Mouse (Mus musculus): ENCODE data around the gene Itfg2. TPM values are rescaled to one million over a fixed set of nuclear protein-coding genes. Genes with fewer than 3 reads are reported as not detected.

The Itfg2 gene
- total and polyA plus RNA-seq, 3 experiments = 8.0 to 45.1 (median 17.9) TPM

DNA sequence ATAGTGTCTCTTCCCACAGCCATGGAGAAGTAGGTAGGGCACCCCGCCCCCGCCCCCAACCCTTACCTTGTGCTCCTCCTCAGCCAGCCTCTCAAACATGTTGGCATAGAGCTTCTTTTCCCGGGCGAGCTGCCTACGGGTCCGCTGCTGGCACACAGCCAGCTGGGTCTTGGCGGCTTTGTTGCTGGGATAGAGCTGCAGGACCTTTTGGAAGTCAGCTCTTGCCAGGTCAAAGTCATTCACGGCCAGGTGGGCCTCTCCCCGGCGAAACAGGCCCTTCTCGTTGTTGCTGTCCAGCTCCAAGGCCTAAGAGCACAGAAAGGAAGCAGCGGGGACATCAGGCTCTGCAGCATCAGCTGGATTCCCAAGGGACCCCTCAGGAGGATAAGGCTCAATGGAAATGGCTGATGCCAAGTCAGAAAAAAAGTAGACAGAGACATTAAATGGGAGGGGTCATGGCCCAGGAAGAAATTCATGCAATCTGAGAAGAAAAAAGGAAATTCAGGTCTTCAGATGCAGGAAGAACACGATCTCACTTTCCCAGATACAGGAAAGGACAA is 7.7 kb upstream of the Itfg2 start:
- Histone ChIP-seq H3K4me3 (replicated peaks in 1 of 3; ENCODE audit: low read depth in 2 of 3, low read length in 2 of 3, poor library complexity in 1 of 3) (no peak overlapping the region), H3K4me2 (ENCODE audit: insufficient read depth, low read depth, poor library complexity, severe bottlenecking) (no peak overlapping the region), H3K4me1 (ENCODE audit: control insufficient read depth in 1 of 2, insufficient read depth in 2 of 2) (peaks cover 0 to 11% of the 10 kb centered on the region in 2 experiments; a peak in 2 of 4 replicates), H3K9ac (ENCODE audit: insufficient read depth, low read depth) (no peak overlapping the region), H3K9me3 (replicated peaks; ENCODE audit: low read length) (no peaks in the 10 kb centered on the region), H3K36me3 (replicated peaks in 1 of 2; ENCODE audit: control insufficient read depth in 1 of 2, insufficient read depth in 1 of 2, low read length in 1 of 2) (peaks cover 64 to 88% of the 10 kb centered on the region in 2 experiments), H3K27ac (ENCODE audit: insufficient read depth, low read depth) (no peak overlapping the region), H3K27me3 (replicated peaks) (no peaks in the 10 kb centered on the region), H3K79me2 (replicated peaks; ENCODE audit: control insufficient read depth, extremely low read depth, insufficient read depth, poor library complexity, severe bottlenecking) (peaks cover 18% of the 10 kb centered on the region)
- in situ Hi-C loops (cut with MboI; ENCODE audit: low pct_ligation_motif_present, low pct_unique_long_range_greater_than_20kb, low sequenced_read_pairs) = no loop called here
- dilution Hi-C loops (cut with MboI; ENCODE audit: extremely low pct_ligation_motif_present, extremely low pct_unique_long_range_greater_than_20kb, low sequenced_read_pairs) = no loop called here
- TF ChIP-seq ETS1 (conservative IDR thresholded peaks at IDR 0.05; ENCODE audit: low read depth, low read length) (no peak), MAZ (IDR thresholded peaks at IDR 0.05; ENCODE audit: low read depth, low read length) (no peak), HCFC1 (IDR thresholded peaks at IDR 0.05; ENCODE audit: low read depth, low read length) (no peak), PAX5 (IDR thresholded peaks at IDR 0.05; ENCODE audit: low read length) (no peak), ZKSCAN1 (IDR thresholded peaks at IDR 0.05; ENCODE audit: borderline replicate concordance, low read depth, low read length) (no peak), CHD2 (IDR thresholded peaks at IDR 0.05; ENCODE audit: low read length) (no peak), SIN3A (IDR thresholded peaks at IDR 0.05; ENCODE audit: low read length) (no peak), RCOR1 (conservative IDR thresholded peaks at IDR 0.05; ENCODE audit: low read depth, low read length) (no peak), MXI1 (IDR thresholded peaks at IDR 0.05; ENCODE audit: low read depth, low read length) (no peak), SMC3 (IDR thresholded peaks at IDR 0.05; ENCODE audit: low read depth, low read length) (no peak), ZC3H11A (IDR thresholded peaks at IDR 0.05; ENCODE audit: low read depth, low read length) (no peak), JUN (IDR thresholded peaks at IDR 0.05; ENCODE audit: insufficient read depth, low read depth, low read length) (no peak), JUND (conservative IDR thresholded peaks at IDR 0.05; ENCODE audit: low read depth, low read length) (no peak), ZNF384 (IDR thresholded peaks at IDR 0.05; ENCODE audit: low read depth, low read length) (no peak)
- no peak for DNase-seq (ENCODE audit: extremely low read depth)

DNA sequence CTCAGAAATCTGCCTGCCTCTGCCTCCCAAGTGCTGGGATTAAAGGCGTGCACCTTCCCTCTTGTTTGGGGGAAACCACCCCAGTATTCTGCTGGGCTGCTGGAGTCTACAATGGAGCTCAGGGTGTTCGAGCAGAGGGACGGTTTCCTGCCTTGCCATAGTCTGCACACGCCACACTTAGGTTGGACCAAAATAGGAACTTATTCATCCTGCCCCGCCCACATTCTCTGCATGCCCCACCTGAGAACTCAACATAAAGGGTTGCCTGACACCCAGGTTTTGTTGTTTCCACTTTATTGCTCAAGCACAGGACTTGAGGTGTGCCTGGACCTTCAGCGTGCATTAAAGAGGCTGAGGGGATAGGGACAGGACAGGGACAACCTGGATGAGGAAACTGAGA is 5.1 kb upstream of the Itfg2 start:
- H3K4me2 ChIP-seq (ENCODE audit: insufficient read depth, low read depth, poor library complexity, severe bottlenecking) = no peak overlapping the region
- H3K36me3 ChIP-seq (replicated peaks in 1 of 2; ENCODE audit: control insufficient read depth in 1 of 2, insufficient read depth in 1 of 2, low read length in 1 of 2) = peaks cover 48 to 80% of the 10 kb centered on the region in 2 experiments

More for the DNA sequence above, 5.1 kb upstream of the Itfg2 start:
- dilution Hi-C loops (cut with MboI; ENCODE audit: extremely low pct_ligation_motif_present, extremely low pct_unique_long_range_greater_than_20kb, low sequenced_read_pairs) = no loop called here
- in situ Hi-C loops (cut with MboI; ENCODE audit: low pct_ligation_motif_present, low pct_unique_long_range_greater_than_20kb, low sequenced_read_pairs) = no loop called here
- Histone ChIP-seq H3K79me2 (replicated peaks; ENCODE audit: control insufficient read depth, extremely low read depth, insufficient read depth, poor library complexity, severe bottlenecking) (no peaks in the 10 kb centered on the region), H3K27me3 (replicated peaks) (no peaks in the 10 kb centered on the region), H3K4me1 (ENCODE audit: control insufficient read depth in 1 of 2, insufficient read depth in 2 of 2) (peaks cover 0 to 4% of the 10 kb centered on the region in 2 experiments; a peak in 2 of 4 replicates), H3K27ac (ENCODE audit: insufficient read depth, low read depth) (no peak overlapping the region), H3K9me3 (replicated peaks; ENCODE audit: low read length) (no peaks in the 10 kb centered on the region), H3K4me3 (replicated peaks in 1 of 3; ENCODE audit: low read depth in 2 of 3, low read length in 2 of 3, poor library complexity in 1 of 3) (no peak overlapping the region), H3K9ac (ENCODE audit: insufficient read depth, low read depth) (no peak overlapping the region)
- DNase-seq (ENCODE audit: extremely low read depth) = no peak
- TF ChIP-seq MXI1 (IDR thresholded peaks at IDR 0.05; ENCODE audit: low read depth, low read length) (no peak), RCOR1 (conservative IDR thresholded peaks at IDR 0.05; ENCODE audit: low read depth, low read length) (no peak), USF1 (IDR thresholded peaks at IDR 0.05; ENCODE audit: low read depth, low read length) (no peak), CHD2 (IDR thresholded peaks at IDR 0.05; ENCODE audit: low read length) (no peak), PAX5 (IDR thresholded peaks at IDR 0.05; ENCODE audit: low read length) (no peak), UBTF (IDR thresholded peaks at IDR 0.05; ENCODE audit: low read depth, low read length) (no peak), CTCF (conservative IDR thresholded peaks at IDR 0.05 in 1 of 2, IDR thresholded peaks at IDR 0.05 in 1 of 2; ENCODE audit: low read depth in 2 of 2, low read length in 2 of 2) (no peak), BHLHE40 (IDR thresholded peaks at IDR 0.05; ENCODE audit: low read depth, low read length) (no peak), NRF1 (IDR thresholded peaks at IDR 0.05; ENCODE audit: low read depth, low read length) (no peak), TCF12 (IDR thresholded peaks at IDR 0.05; ENCODE audit: low read depth, low read length) (no peak), POLR2A (IDR thresholded peaks at IDR 0.05; ENCODE audit: low read depth, low read length) (no peak), ETS1 (conservative IDR thresholded peaks at IDR 0.05; ENCODE audit: low read depth, low read length) (no peak), MAX (IDR thresholded peaks at IDR 0.05; ENCODE audit: low read length) (no peak), ELF1 (IDR thresholded peaks at IDR 0.05; ENCODE audit: low read depth, low read length) (no peak)
